Mouse (Mus musculus) layer of hippocampus, postnatal 36 days (tissue): ENCODE data around the gene Sim2. TPM values are rescaled to one million over a fixed set of nuclear protein-coding genes. Genes with fewer than 3 reads are reported as not detected.

Source experiments
- DNase-seq, 2 experiments: peaks; one replicate each; pipeline ENCODE4 v3.0.0; 2022
- total RNA-seq, 2 experiments: library from RNA; stranded (reverse); gene quantifications; 2 replicates each; pipeline ENCODE4 v1.2.3; 2021

The Sim2 gene
- total RNA-seq, 2 experiments from 2014 or later: 0.07 to 0.33 TPM

GRCm38 (mm10) chr16:94097724-94098455 is 13.2 kb downstream of the Sim2 start:
- DNase-seq: no peak

DNA sequence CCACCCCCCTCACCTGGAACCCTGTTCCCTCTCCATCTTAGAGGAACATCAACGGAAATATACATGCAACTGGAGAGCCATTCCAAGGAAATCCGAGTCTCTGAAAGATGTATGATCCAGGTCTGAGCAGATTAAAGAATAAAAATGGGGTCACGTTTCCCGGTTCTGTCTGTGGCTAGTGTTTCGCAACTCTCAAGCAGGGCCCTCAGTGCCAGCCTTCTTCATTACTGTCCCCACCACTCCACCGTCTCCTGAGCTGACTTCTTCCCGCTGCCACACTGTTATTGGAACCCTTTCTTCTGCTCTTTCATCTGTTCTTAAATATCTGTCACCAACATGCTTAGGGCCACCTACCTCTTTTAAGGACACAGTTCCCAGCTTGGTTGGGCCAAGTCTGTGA is 28.4 kb downstream of the Sim2 start:
- DNase-seq: no peak

DNA sequence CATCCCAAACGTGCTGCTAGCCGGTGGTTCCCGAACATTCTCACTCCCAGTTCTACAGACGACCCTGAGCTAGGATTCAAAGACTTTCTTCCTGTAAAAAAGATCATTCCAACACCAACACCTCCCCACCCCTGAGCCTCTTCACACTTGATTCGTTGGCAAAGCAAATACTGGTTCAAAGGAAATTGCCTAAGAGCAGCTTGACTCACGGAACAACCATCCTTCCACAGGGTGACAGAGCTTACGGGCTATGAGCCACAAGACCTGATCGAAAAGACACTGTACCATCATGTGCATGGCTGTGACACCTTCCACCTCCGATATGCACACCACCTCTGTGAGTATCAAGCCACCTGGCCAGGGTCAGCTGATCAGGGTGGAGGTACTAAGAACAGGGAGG is 30.0 kb downstream of the Sim2 start:
- no peak for DNase-seq

DNA sequence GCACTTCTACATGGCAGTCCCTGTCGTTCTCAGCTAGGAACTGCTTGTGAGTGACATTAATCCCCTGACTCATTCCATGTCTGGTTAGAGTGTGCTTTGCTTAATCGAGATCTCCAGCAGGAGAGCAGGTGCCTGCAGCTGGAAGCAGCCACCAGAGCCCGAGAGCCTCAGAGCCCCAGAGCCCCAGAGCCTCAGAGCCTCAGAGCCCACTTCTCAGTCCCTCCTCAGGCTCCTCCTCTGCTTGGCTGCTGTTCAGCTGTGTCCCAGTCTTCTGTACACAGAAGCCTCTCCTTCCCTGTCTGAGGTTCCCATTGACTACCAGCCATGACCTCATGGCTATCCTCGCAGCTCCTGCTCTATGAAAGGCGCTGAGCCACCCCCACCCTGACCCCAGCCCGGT is 32.6 kb downstream of the Sim2 start:
- no peak for DNase-seq

DNA sequence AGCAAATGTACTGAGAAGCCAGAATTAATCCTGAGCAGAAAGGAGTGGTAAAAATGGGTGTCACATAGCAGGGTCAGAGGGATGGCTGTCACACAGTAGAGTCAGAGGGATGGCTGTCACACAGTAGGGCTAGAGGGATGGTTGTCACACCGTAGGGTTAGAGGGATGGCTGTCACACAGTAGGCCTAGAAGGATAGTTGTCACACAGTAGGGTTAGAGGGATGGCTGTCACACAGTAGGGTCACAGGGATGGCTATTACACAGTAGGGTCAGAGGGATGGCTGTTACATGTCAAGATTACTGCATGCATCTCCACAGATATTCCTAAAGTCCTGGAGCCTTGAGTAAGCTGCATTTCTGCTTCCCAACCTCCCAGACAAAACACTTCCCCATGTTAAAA is 33.7 kb downstream of the Sim2 start:
- no peak for DNase-seq

DNA sequence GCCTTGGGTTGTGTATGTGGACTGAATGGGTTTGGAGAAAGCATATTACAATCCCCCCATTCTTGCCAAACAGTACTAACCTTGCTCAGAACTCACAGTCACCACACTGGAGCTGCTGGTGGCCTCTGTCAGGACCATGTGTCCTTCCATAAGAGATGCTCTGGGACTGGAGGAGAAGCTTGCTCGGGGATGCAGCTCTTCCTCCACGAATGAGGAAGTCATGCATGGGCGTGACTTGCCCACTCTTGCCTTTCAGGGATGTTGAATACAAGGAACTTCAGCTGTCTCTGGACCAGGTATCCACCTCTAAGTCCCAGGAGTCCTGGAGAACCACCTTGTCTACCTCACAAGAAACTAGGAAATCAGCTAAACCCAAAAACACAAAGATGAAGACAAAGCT is 37.6 kb downstream of the Sim2 start:
- no peak for DNase-seq

DNA sequence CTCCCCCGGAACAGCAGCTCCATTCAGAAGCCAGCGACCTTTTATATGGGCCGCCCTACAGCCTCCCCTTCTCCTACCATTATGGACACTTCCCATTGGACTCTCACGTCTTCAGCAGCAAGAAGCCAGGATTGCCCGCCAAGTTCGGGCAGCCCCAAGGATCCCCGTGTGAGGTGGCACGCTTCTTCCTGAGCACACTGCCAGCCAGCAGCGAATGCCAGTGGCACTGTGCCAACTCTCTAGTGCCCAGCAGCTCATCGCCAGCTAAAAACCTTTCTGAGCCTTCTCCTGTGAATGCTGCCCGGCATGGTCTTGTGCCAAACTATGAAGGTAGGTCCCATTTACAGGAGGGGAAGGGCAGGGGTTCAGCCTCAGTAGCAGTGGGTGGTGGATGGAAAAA is 38.5 kb downstream of the Sim2 start:
- DNase-seq: no peak

DNA sequence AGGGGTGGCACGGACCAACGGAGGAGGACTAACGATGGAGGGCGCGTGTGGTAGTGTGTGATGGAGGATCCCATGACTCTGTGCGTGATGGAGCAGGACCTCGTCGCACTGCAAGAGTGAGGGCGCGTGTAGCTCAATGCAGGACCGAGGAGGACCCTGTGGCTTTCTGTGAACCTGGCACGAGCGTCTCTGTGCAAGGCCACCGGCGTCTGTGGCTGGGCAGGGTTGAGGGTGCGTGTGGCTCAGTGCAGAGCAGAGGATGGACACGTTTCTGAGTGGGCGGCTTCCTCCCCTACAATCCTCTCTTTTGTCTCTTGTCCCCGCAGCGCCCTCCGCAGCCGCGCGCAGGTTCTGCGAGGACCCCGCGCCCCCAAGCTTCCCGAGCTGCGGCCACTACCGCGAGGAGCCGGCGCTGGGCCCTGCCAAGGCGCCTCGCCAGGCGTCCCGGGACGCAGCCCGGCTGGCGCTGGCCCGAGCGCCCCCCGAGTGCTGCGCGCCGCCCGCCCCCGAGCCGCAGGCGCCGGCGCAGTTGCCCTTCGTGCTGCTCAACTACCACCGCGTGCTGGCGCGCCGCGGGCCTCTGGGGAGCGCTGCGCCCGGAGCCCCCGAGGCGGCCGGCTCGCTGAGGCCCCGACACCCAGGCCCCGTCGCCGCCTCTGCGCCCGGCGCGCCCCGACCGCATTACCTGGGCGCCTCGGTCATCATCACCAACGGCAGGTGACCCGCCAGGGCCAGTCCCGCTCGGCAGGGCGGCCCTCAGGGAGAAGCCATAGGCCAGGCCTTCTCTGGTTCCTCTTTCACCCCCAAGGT is 40.6 kb downstream of the Sim2 start:
- peak in 1 of 2 experiments; percentile 32 for DNase-seq

- no peak for DNase-seq
Observed at GRCm38 (mm10) chr16:94126200-94126599, 41.5 kb downstream of the Sim2 start.

- DNase-seq: no peak
Observed at GRCm38 (mm10) chr16:94128236-94128835, 43.6 kb downstream of the Sim2 start.

DNA sequence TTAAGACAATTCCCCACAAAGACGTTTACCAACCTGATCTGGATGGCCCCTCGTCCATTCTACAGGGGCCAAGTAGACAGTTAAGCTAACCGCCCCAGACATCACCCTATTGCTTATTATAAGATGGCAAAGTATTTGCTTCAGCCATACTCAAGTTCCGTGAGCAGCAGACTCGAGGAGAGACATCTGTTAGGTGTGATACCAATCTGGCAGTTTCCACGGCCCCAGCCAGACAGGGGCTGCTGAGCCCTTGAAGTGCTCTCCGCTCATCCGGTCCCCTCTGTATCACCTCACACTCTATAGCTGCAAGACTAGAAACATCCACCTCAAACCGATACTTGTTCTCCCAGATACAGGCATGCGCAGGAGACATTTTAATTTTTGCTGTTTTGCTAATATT is 49.5 kb downstream of the Sim2 start:
- DNase-seq: no peak

- no peak for DNase-seq
Observed at GRCm38 (mm10) chr16:94140746-94141145, 56.0 kb downstream of the Sim2 start.

DNA sequence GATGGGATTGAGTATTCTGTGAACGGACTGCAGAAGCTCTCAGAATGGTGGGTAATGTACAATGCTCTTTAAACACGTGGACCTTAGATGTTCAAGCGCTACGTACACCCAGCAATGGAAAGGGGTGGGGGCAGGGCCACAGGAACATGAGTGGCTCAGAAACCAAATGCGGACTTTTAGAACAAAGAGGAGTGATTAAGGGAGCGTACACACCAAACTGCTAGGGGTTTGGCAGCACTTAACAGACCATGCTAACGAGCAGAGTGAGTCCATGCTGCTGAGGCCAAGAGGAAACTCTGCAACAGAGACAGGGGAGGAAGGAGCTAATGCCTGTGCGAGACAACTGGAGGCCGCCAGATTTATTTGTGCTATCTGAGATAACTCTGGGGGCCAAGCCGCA is 58.6 kb downstream of the Sim2 start:
- DNase-seq: no peak

DNA sequence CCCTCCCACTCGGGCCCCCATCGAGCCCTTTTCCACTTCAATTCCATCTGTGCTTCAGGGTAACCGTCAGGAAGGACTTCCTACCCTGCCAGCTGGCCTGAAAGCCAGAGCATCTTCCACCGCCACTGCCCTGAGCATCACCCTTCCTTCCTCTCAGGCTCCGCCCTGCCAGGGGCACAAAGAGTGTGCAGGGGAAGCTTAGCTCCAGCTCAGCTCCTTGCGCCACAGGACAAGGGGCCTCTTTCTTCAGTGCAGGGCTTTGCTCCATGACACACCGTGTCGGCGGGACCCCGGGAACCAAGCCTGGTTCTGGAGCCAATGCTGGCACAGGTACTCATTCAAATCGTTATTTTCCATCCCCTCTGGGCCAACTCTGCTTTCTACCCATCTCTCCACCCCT is 63.4 kb downstream of the Sim2 start:
- DNase-seq: no peak

GRCm38 (mm10) chr16:94150125-94151103 is 65.7 kb downstream of the Sim2 start:
- DNase-seq: no peak

DNA sequence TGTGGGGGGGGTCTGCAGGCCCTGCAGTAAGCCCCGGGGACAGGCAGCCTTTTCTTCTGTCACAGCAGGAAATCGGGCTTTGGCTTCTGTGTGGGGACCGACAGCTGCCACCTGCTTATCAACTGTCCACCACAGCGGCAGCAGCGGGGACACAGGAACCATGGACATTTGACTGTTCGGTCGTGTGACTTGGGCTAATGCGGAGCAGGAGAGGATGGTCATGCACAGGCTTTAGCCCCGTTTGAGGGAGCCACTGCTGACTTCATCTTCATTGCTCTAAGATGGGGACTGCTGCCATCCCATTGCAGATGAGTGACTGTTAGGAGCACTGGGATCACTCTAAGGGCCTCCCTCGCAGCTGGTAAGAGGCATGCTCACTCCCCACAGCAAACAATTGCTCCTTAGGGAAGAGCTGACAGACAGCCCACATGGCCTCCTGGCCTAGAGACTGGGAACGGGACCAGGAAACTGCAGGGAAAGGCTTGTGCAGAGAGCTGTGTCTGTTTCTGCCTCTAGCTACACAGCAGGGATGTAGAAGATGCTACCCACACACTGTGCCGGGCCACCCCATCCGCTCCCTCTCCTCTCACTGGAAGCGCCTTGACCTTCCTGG is 70.4 kb downstream of the Sim2 start:
- peak; percentile 42 to 58 for DNase-seq

DNA sequence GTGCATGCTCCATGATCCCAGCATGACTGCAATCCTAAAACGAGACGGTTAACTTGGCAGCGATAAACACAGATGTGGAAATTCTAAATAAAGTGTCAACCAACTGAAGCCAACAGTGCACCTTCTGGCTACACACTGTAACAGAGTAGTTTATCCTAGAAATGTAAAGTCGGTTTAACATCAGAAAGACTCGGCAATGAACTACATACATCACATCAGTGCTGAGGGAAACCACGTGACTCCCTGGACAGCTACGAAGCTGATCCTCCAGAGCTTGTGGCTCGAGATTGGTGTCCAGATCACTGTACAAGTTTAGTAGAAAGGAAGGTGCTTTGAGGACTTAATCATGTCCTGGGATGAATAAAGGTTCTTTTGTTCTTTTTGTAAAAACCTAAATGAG is 73.1 kb downstream of the Sim2 start:
- DNase-seq: no peak

GRCm38 (mm10) chr16:94162000-94162399 is 77.3 kb downstream of the Sim2 start:
- DNase-seq: no peak

DNA sequence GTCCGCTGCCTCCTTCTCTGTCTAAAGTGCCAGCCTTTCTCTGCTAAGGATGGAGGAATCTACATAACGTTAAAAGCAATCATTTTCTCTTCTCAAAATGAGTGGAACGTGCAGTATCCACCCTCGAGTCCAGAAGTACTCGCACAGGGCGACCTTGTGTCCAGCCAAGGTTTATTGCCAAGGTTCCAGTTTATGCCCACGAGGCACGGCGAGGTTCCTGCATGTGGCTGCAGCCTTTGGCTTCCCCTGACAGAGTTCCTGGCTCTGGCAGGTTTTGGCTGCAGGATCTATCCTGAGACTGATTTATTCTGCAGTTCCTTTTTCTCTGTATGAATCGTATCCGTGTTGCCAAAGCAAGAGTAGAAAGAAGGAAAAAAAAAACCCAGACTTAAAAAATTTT is 78.3 kb downstream of the Sim2 start:
- no peak for DNase-seq

- DNase-seq: no peak
Observed at GRCm38 (mm10) chr16:94164236-94164635, 79.5 kb downstream of the Sim2 start.

DNA sequence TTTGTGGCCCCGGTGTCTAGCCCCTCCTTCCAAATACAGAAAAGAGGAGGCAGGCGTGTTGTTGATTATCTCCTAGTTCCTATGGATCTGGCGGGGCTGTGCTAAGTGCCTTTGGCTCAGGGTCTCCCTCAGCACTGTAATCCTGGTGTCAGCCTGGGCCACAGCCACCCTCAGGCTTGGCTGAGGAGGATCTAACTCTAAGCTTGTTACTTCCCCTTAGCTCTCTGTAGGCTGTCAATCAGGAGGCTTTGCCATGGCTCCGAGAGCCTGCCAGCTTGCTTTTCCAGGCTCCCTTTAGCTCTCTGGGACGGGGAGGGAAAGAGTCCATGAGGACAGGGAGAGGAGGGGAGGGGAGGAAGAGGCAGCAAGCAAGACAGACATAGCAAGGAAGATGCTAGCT is 80.2 kb downstream of the Sim2 start:
- no peak for DNase-seq
